Mouse (Mus musculus): ENCODE results near the gene Zfp575. TPM values are rescaled to one million over a fixed set of nuclear protein-coding genes. Genes with fewer than 3 reads are reported as not detected.
A peak's percentile ranks its signal among the peaks of the same experiment; 100 is the strongest.

Gene Zfp575
- polyA plus RNA-seq, 1 experiment: 2.6 TPM

- H3K27ac ChIP-seq (ENCODE audit: insufficient read depth, low read length): no peak overlapping the region
- H3K4me3 ChIP-seq (ENCODE audit: insufficient read depth, low read length): no peak overlapping the region
- no peak for TF ChIP-seq POLR2A (IDR thresholded peaks at IDR 0.05; ENCODE audit: low read depth, low read length)
- no peak for TF ChIP-seq CTCF (IDR thresholded peaks at IDR 0.05; ENCODE audit: borderline replicate concordance, insufficient read depth, low read length)
- H3K4me1 ChIP-seq (ENCODE audit: control insufficient read depth, insufficient read depth, low read length): 0 out of 2 replicates have a peak, but pooled peaks cover 1% of the 10 kb centered on the region
Measured at GRCm38 (mm10) chr7:24588336-24588735, 895 bp upstream of the Zfp575 start.

- Histone ChIP-seq H3K4me3 (ENCODE audit: insufficient read depth, low read length) (peak overlapping the region; percentile 41), H3K27ac (ENCODE audit: insufficient read depth, low read length) (no peak overlapping the region), H3K4me1 (ENCODE audit: control insufficient read depth, insufficient read depth, low read length) (no peaks in the 10 kb centered on the region)
- TF ChIP-seq CTCF (IDR thresholded peaks at IDR 0.05; ENCODE audit: borderline replicate concordance, insufficient read depth, low read length) (no peak), POLR2A (IDR thresholded peaks at IDR 0.05; ENCODE audit: low read depth, low read length) (no peak)
Measured at GRCm38 (mm10) chr7:24586828-24587227, 613 bp downstream of the Zfp575 start.

- H3K4me3 ChIP-seq (ENCODE audit: insufficient read depth, low read length): no peak overlapping the region
- TF ChIP-seq CTCF (IDR thresholded peaks at IDR 0.05; ENCODE audit: borderline replicate concordance, insufficient read depth, low read length) (no peak), POLR2A (IDR thresholded peaks at IDR 0.05; ENCODE audit: low read depth, low read length) (no peak)
- no peaks in the 10 kb centered on the region for H3K4me1 ChIP-seq (ENCODE audit: control insufficient read depth, insufficient read depth, low read length)
- no peak overlapping the region for H3K27ac ChIP-seq (ENCODE audit: insufficient read depth, low read length)
Measured at GRCm38 (mm10) chr7:24585995-24586394, 1.4 kb downstream of the Zfp575 start.

- no peak for TF ChIP-seq POLR2A (IDR thresholded peaks at IDR 0.05; ENCODE audit: low read depth, low read length)
- no peak for TF ChIP-seq CTCF (IDR thresholded peaks at IDR 0.05; ENCODE audit: borderline replicate concordance, insufficient read depth, low read length)
- H3K27ac ChIP-seq (ENCODE audit: insufficient read depth, low read length): no peak overlapping the region
- H3K4me3 ChIP-seq (ENCODE audit: insufficient read depth, low read length): no peak overlapping the region
- H3K4me1 ChIP-seq (ENCODE audit: control insufficient read depth, insufficient read depth, low read length): no peaks in the 10 kb centered on the region
Measured at GRCm38 (mm10) chr7:24584876-24585275, 2.6 kb downstream of the Zfp575 start.

- Histone ChIP-seq H3K4me3 (ENCODE audit: insufficient read depth, low read length) (no peak overlapping the region), H3K4me1 (ENCODE audit: control insufficient read depth, insufficient read depth, low read length) (no peaks in the 10 kb centered on the region), H3K27ac (ENCODE audit: insufficient read depth, low read length) (no peak overlapping the region)
- TF ChIP-seq POLR2A (IDR thresholded peaks at IDR 0.05; ENCODE audit: low read depth, low read length): no peak
- no peak for TF ChIP-seq CTCF (IDR thresholded peaks at IDR 0.05; ENCODE audit: borderline replicate concordance, insufficient read depth, low read length)
Measured at GRCm38 (mm10) chr7:24577811-24578210, 9.6 kb downstream of the Zfp575 start.

GRCm38 (mm10) chr7:24574224-24574796 is 13.1 kb downstream of the Zfp575 start:
- no peak for TF ChIP-seq POLR2A (IDR thresholded peaks at IDR 0.05; ENCODE audit: low read depth, low read length)
- no peak for TF ChIP-seq CTCF (IDR thresholded peaks at IDR 0.05; ENCODE audit: borderline replicate concordance, insufficient read depth, low read length)
- H3K27ac ChIP-seq (ENCODE audit: insufficient read depth, low read length): no peak overlapping the region
- H3K4me1 ChIP-seq (ENCODE audit: control insufficient read depth, insufficient read depth, low read length): no peaks in the 10 kb centered on the region
- H3K4me3 ChIP-seq (ENCODE audit: insufficient read depth, low read length): no peak overlapping the region

GRCm38 (mm10) chr7:24572455-24572854 is 15.0 kb downstream of the Zfp575 start:
- Histone ChIP-seq H3K4me3 (ENCODE audit: insufficient read depth, low read length) (no peak overlapping the region), H3K4me1 (ENCODE audit: control insufficient read depth, insufficient read depth, low read length) (no peaks in the 10 kb centered on the region), H3K27ac (ENCODE audit: insufficient read depth, low read length) (no peak overlapping the region)
- TF ChIP-seq CTCF (IDR thresholded peaks at IDR 0.05; ENCODE audit: borderline replicate concordance, insufficient read depth, low read length): no peak
- TF ChIP-seq POLR2A (IDR thresholded peaks at IDR 0.05; ENCODE audit: low read depth, low read length): no peak

GRCm38 (mm10) chr7:24571071-24571470 is 16.4 kb downstream of the Zfp575 start:
- TF ChIP-seq CTCF (IDR thresholded peaks at IDR 0.05; ENCODE audit: borderline replicate concordance, insufficient read depth, low read length) (no peak), POLR2A (IDR thresholded peaks at IDR 0.05; ENCODE audit: low read depth, low read length) (no peak)
- Histone ChIP-seq H3K4me3 (ENCODE audit: insufficient read depth, low read length) (no peak overlapping the region), H3K27ac (ENCODE audit: insufficient read depth, low read length) (no peak overlapping the region), H3K4me1 (ENCODE audit: control insufficient read depth, insufficient read depth, low read length) (no peaks in the 10 kb centered on the region)

GRCm38 (mm10) chr7:24568512-24568911 is 18.9 kb downstream of the Zfp575 start:
- Histone ChIP-seq H3K4me3 (ENCODE audit: insufficient read depth, low read length) (no peak overlapping the region), H3K27ac (ENCODE audit: insufficient read depth, low read length) (no peak overlapping the region), H3K4me1 (ENCODE audit: control insufficient read depth, insufficient read depth, low read length) (no peaks in the 10 kb centered on the region)
- no peak for TF ChIP-seq POLR2A (IDR thresholded peaks at IDR 0.05; ENCODE audit: low read depth, low read length)
- TF ChIP-seq CTCF (IDR thresholded peaks at IDR 0.05; ENCODE audit: borderline replicate concordance, insufficient read depth, low read length): no peak

- TF ChIP-seq POLR2A (IDR thresholded peaks at IDR 0.05; ENCODE audit: low read depth, low read length): no peak
- TF ChIP-seq CTCF (IDR thresholded peaks at IDR 0.05; ENCODE audit: borderline replicate concordance, insufficient read depth, low read length): no peak
- no peak overlapping the region for H3K4me3 ChIP-seq (ENCODE audit: insufficient read depth, low read length)
Measured at GRCm38 (mm10) chr7:24566206-24566605, 21.2 kb downstream of the Zfp575 start.

More at GRCm38 (mm10) chr7:24566206-24566605, 21.2 kb downstream of the Zfp575 start:
- H3K27ac ChIP-seq (ENCODE audit: insufficient read depth, low read length): no peak overlapping the region
- H3K4me1 ChIP-seq (ENCODE audit: control insufficient read depth, insufficient read depth, low read length): no peaks in the 10 kb centered on the region
